In genomic region chr13:113635799-113636222, GRCm38 (mm10) we compare ENCODE assay signal across 12 mouse cellular contexts. TPM values are rescaled to one million over a fixed set of nuclear protein-coding genes. Genes with fewer than 3 reads are reported as not detected.
DNase-seq lines count a peak whose midpoint lies in the region; ATAC-seq and TF ChIP-seq lines count a peak whose summit lies in the region.
"Had no signal": no experiment of that assay in that cellular context is flagged by ENCODE, and none has a peak within 500 bp of the region (broad histone marks: within the 10 kb centered on the region; RNA-seq: fewer than 3 reads in every experiment).

No protein-coding gene starts in this region.

- WGBS in liver, embryonic 11.5 days: 52% methylated on average over 17 of the region's 17 CpGs

- no peak for TF ChIP-seq CTCF in E14TG2a.4 (conservative IDR thresholded peaks at IDR 0.05; ENCODE audit: low read length)

- no peaks in the 10 kb centered on the region for H3K4me1 ChIP-seq in liver, embryonic 11.5 days (replicated peaks; ENCODE audit: control insufficient read depth, insufficient read depth, low read length)
- H3K4me1 ChIP-seq in E14TG2a.4 (replicated peaks; ENCODE audit: low read depth, low read length): peaks cover 40% of the 10 kb centered on the region

- H3K9ac ChIP-seq in liver, embryonic 11.5 days (ENCODE audit: low read depth, low read length): no peak overlapping the region
- H3K9ac ChIP-seq: midbrain, embryonic 15.5 days had no signal

- H3K27ac ChIP-seq in liver, embryonic 11.5 days (ENCODE audit: low read depth, low read length): no peak overlapping the region
- H3K27ac ChIP-seq: midbrain, embryonic 15.5 days had no signal

- DNase-seq in liver, embryonic 11.5 days (ENCODE audit: low spot score): no peak
- DNase-seq in liver: no peak
- DNase-seq in right cerebral cortex, adult 2 months (ENCODE audit: low spot score in 2 of 2): no peak
- no peak for DNase-seq in gastrocnemius, postnatal 25 days
- no peak for DNase-seq in adrenal gland, adult 18-20 months (ENCODE audit: low spot score in 2 of 2)

- no peaks in the 10 kb centered on the region for H3K27me3 ChIP-seq in liver, embryonic 11.5 days (replicated peaks; ENCODE audit: control insufficient read depth, insufficient read depth, low read length)
- H3K27me3 ChIP-seq in E14TG2a.4 (ENCODE audit: insufficient read depth, low read length): peaks cover 14% of the 10 kb centered on the region
- H3K27me3 ChIP-seq: midbrain, embryonic 15.5 days had no signal

- no peaks in the 10 kb centered on the region for H3K36me3 ChIP-seq in liver, embryonic 11.5 days (ENCODE audit: control insufficient read depth, insufficient read depth, low read length)
- no peaks in the 10 kb centered on the region for H3K36me3 ChIP-seq in E14TG2a.4 (ENCODE audit: insufficient read depth, low read length)
- H3K36me3 ChIP-seq: midbrain, embryonic 15.5 days had no signal

- no peak for ATAC-seq in liver, embryonic 11.5 days (replicated peaks; ENCODE audit: low FRiP score)
- peak; percentile 78 to 80 for ATAC-seq in hematopoietic stem cell, adult 5-6 weeks (replicated peaks in 1 of 2; ENCODE audit: insufficient read depth in 1 of 2, low FRiP score in 2 of 2, low TSS enrichment in 1 of 2, low read depth in 1 of 2, poor library complexity in 2 of 2, severe bottlenecking in 2 of 2)
- ATAC-seq in monocyte, adult 5-6 weeks (replicated peaks; ENCODE audit: insufficient number of reproducible peaks, low FRiP score, low TSS enrichment, poor library complexity, severe bottlenecking): peak; percentile 59
- ATAC-seq: forebrain, embryonic 14.5 days; midbrain, embryonic 15.5 days had no signal

- no peak overlapping the region for H3K4me3 ChIP-seq in liver, embryonic 11.5 days (ENCODE audit: low read depth, low read length)
- H3K4me3 ChIP-seq in E14TG2a.4 (replicated peaks; ENCODE audit: low read length): peak overlapping the region; percentile 14; the same call in 1 of the 2 replicates
- H3K4me3 ChIP-seq: midbrain, embryonic 15.5 days had no signal

- H3K9me3 ChIP-seq in liver, embryonic 11.5 days (ENCODE audit: control insufficient read depth, low read length): no peaks in the 10 kb centered on the region
- H3K9me3 ChIP-seq in E14TG2a.4 (ENCODE audit: low read length): peaks cover 3% of the 10 kb centered on the region; the same call in 1 of the 2 replicates
- H3K9me3 ChIP-seq: midbrain, embryonic 15.5 days had no signal

- peak overlapping the region; percentile 23; the same call in 1 of the 2 replicates for H3K4me2 ChIP-seq in liver, embryonic 11.5 days
- H3K4me2 ChIP-seq: midbrain, embryonic 15.5 days had no signal

RNA-seq across cellular contexts. Expression of gene Snx18, which starts 17.4 kb away (rescaled TPM):
- polyA plus RNA-seq in liver, embryonic 11.5 days (2014; fragmentation: Nextera tagmentation; extraction: Ambion mirVana): 14.9 and 16.0 TPM in 2 replicates
- total RNA-seq in hematopoietic stem cell, adult 5-6 weeks (2017): 27.2 and 30.5 TPM in 2 replicates
- 88.0 to 99.7 TPM (median 95.7 TPM) in 3 replicates for total RNA-seq in monocyte, adult 5-6 weeks (2017)
- 10 to 100 TPM in 1 of 2 experiments, 1 to 10 TPM in 1; 9.1 to 11.0 TPM for total RNA-seq in gastrocnemius, postnatal 25 days (2021)
- total RNA-seq in adrenal gland, adult 18-20 months (2021): 10 to 100 TPM; 22.3 to 24.9 TPM

RNA-seq across cellular contexts. Expression of gene Hspb3, which starts 27.7 kb away (rescaled TPM):
- 0.25 and 0.59 TPM in 2 replicates for polyA plus RNA-seq in liver, embryonic 11.5 days (2014; fragmentation: Nextera tagmentation; extraction: Ambion mirVana)
- not detected in 2 replicates for total RNA-seq in hematopoietic stem cell, adult 5-6 weeks (2017)
- total RNA-seq in monocyte, adult 5-6 weeks (2017): not detected in 3 replicates
- 10 to 100 TPM; 49.4 to 49.6 TPM for total RNA-seq in gastrocnemius, postnatal 25 days (2021)
- not detected for total RNA-seq in adrenal gland, adult 18-20 months (2021)
- polyA plus RNA-seq: forebrain, embryonic 14.5 days; intestine, embryonic 14.5 days; large intestine, adult 2 months; midbrain, embryonic 15.5 days had no signal

Comparison
In these comparisons a context has a peak if more than half of its experiments do, and no peak if none do; other contexts are left out.
1. RNA of gene Hspb3, which starts 27.7 kb away (total RNA-seq): 49.4 to 49.6 TPM in gastrocnemius, postnatal 25 days; not detected in hematopoietic stem cell, adult 5-6 weeks, not detected in monocyte, adult 5-6 weeks and not detected in adrenal gland, adult 18-20 months; every median in the first group is over 10 times any median in the second.